Mouse (Mus musculus): ENCODE measurements around the gene 4931409K22Rik. TPM values are rescaled to one million over a fixed set of nuclear protein-coding genes. Genes with fewer than 3 reads are reported as not detected.

The 4931409K22Rik gene
- polyA plus RNA-seq, 1 experiment = not detected

GRCm38 (mm10) chr5:24595786-24596380 is 39.3 kb upstream of the 4931409K22Rik start:
- Histone ChIP-seq H3ac (ENCODE audit: control insufficient read depth, insufficient read length, low read depth) (no peak overlapping the region), H3K27me3 (ENCODE audit: control insufficient read depth, insufficient read depth, insufficient read length) (no peaks in the 10 kb centered on the region), H3K36me3 (ENCODE audit: control insufficient read depth, insufficient read depth) (peaks cover 31% of the 10 kb centered on the region), H3K4me3 (ENCODE audit: insufficient read depth, poor library complexity, severe bottlenecking) (no peak overlapping the region), H3K79me2 (ENCODE audit: control insufficient read depth, insufficient read depth) (peaks cover 17% of the 10 kb centered on the region), H3K79me3 (ENCODE audit: low read depth) (no peaks in the 10 kb centered on the region)
- TF ChIP-seq USF1 (IDR thresholded peaks at IDR 0.05; ENCODE audit: low read depth) (no peak), MYOG (IDR thresholded peaks at IDR 0.05; ENCODE audit: control insufficient read depth, extremely low read depth, insufficient read length) (no peak), FOSL1 (IDR thresholded peaks at IDR 0.05; ENCODE audit: insufficient read depth, low read length, poor library complexity, severe bottlenecking) (no peak), CEBPB (IDR thresholded peaks at IDR 0.05; ENCODE audit: low read depth) (no peak), MAX (IDR thresholded peaks at IDR 0.05) (no peak), CTCF (IDR thresholded peaks at IDR 0.05; ENCODE audit: control insufficient read depth, insufficient read depth, insufficient read length) (no peak), MYOD1 (IDR thresholded peaks at IDR 0.05; ENCODE audit: control insufficient read depth, insufficient read length, low read depth) (no peak)

GRCm38 (mm10) chr5:24595261-24595660 is 38.7 kb upstream of the 4931409K22Rik start:
- TF ChIP-seq MYOG (IDR thresholded peaks at IDR 0.05; ENCODE audit: control insufficient read depth, extremely low read depth, insufficient read length) (no peak), CEBPB (IDR thresholded peaks at IDR 0.05; ENCODE audit: low read depth) (no peak), CTCF (IDR thresholded peaks at IDR 0.05; ENCODE audit: control insufficient read depth, insufficient read depth, insufficient read length) (no peak), USF1 (IDR thresholded peaks at IDR 0.05; ENCODE audit: low read depth) (no peak), MAX (IDR thresholded peaks at IDR 0.05) (no peak), FOSL1 (IDR thresholded peaks at IDR 0.05; ENCODE audit: insufficient read depth, low read length, poor library complexity, severe bottlenecking) (no peak), MYOD1 (IDR thresholded peaks at IDR 0.05; ENCODE audit: control insufficient read depth, insufficient read length, low read depth) (no peak)
- no peaks in the 10 kb centered on the region for H3K79me3 ChIP-seq (ENCODE audit: low read depth)
- H3K4me3 ChIP-seq (ENCODE audit: insufficient read depth, poor library complexity, severe bottlenecking) = no peak overlapping the region
- no peak overlapping the region for H3ac ChIP-seq (ENCODE audit: control insufficient read depth, insufficient read length, low read depth)
- no peaks in the 10 kb centered on the region for H3K27me3 ChIP-seq (ENCODE audit: control insufficient read depth, insufficient read depth, insufficient read length)
- H3K36me3 ChIP-seq (ENCODE audit: control insufficient read depth, insufficient read depth) = peaks cover 32% of the 10 kb centered on the region
- H3K79me2 ChIP-seq (ENCODE audit: control insufficient read depth, insufficient read depth) = peaks cover 17% of the 10 kb centered on the region

GRCm38 (mm10) chr5:24594346-24594745 is 37.7 kb upstream of the 4931409K22Rik start:
- Histone ChIP-seq H3ac (ENCODE audit: control insufficient read depth, insufficient read length, low read depth) (no peak overlapping the region), H3K79me2 (ENCODE audit: control insufficient read depth, insufficient read depth) (peaks cover 23% of the 10 kb centered on the region), H3K27me3 (ENCODE audit: control insufficient read depth, insufficient read depth, insufficient read length) (no peaks in the 10 kb centered on the region), H3K36me3 (ENCODE audit: control insufficient read depth, insufficient read depth) (peaks cover 41% of the 10 kb centered on the region), H3K4me3 (ENCODE audit: insufficient read depth, poor library complexity, severe bottlenecking) (no peak overlapping the region), H3K79me3 (ENCODE audit: low read depth) (no peaks in the 10 kb centered on the region)
- TF ChIP-seq USF1 (IDR thresholded peaks at IDR 0.05; ENCODE audit: low read depth) (no peak), MYOD1 (IDR thresholded peaks at IDR 0.05; ENCODE audit: control insufficient read depth, insufficient read length, low read depth) (no peak), CEBPB (IDR thresholded peaks at IDR 0.05; ENCODE audit: low read depth) (no peak), CTCF (IDR thresholded peaks at IDR 0.05; ENCODE audit: control insufficient read depth, insufficient read depth, insufficient read length) (no peak), FOSL1 (IDR thresholded peaks at IDR 0.05; ENCODE audit: insufficient read depth, low read length, poor library complexity, severe bottlenecking) (no peak), MYOG (IDR thresholded peaks at IDR 0.05; ENCODE audit: control insufficient read depth, extremely low read depth, insufficient read length) (no peak), MAX (IDR thresholded peaks at IDR 0.05) (no peak)

- H3K36me3 ChIP-seq (ENCODE audit: control insufficient read depth, insufficient read depth) = peaks cover 44% of the 10 kb centered on the region
- H3ac ChIP-seq (ENCODE audit: control insufficient read depth, insufficient read length, low read depth) = no peak overlapping the region
- no peak overlapping the region for H3K4me3 ChIP-seq (ENCODE audit: insufficient read depth, poor library complexity, severe bottlenecking)
Observed at GRCm38 (mm10) chr5:24593928-24594327, 37.3 kb upstream of the 4931409K22Rik start.

GRCm38 (mm10) chr5:24593230-24593629 is 36.6 kb upstream of the 4931409K22Rik start:
- Histone ChIP-seq H3K36me3 (ENCODE audit: control insufficient read depth, insufficient read depth) (peaks cover 51% of the 10 kb centered on the region), H3K79me2 (ENCODE audit: control insufficient read depth, insufficient read depth) (peaks cover 25% of the 10 kb centered on the region), H3K79me3 (ENCODE audit: low read depth) (peaks cover 7% of the 10 kb centered on the region), H3K27me3 (ENCODE audit: control insufficient read depth, insufficient read depth, insufficient read length) (no peaks in the 10 kb centered on the region), H3ac (ENCODE audit: control insufficient read depth, insufficient read length, low read depth) (no peak overlapping the region), H3K4me3 (ENCODE audit: insufficient read depth, poor library complexity, severe bottlenecking) (no peak overlapping the region)
- no peak for TF ChIP-seq MAX (IDR thresholded peaks at IDR 0.05)
- TF ChIP-seq FOSL1 (IDR thresholded peaks at IDR 0.05; ENCODE audit: insufficient read depth, low read length, poor library complexity, severe bottlenecking) = no peak
- TF ChIP-seq CTCF (IDR thresholded peaks at IDR 0.05; ENCODE audit: control insufficient read depth, insufficient read depth, insufficient read length) = no peak
- TF ChIP-seq MYOG (IDR thresholded peaks at IDR 0.05; ENCODE audit: control insufficient read depth, extremely low read depth, insufficient read length) = no peak
- no peak for TF ChIP-seq CEBPB (IDR thresholded peaks at IDR 0.05; ENCODE audit: low read depth)
- no peak for TF ChIP-seq MYOD1 (IDR thresholded peaks at IDR 0.05; ENCODE audit: control insufficient read depth, insufficient read length, low read depth)
- no peak for TF ChIP-seq USF1 (IDR thresholded peaks at IDR 0.05; ENCODE audit: low read depth)

More at GRCm38 (mm10) chr5:24593928-24594327, 37.3 kb upstream of the 4931409K22Rik start:
- TF ChIP-seq FOSL1 (IDR thresholded peaks at IDR 0.05; ENCODE audit: insufficient read depth, low read length, poor library complexity, severe bottlenecking) (no peak), USF1 (IDR thresholded peaks at IDR 0.05; ENCODE audit: low read depth) (no peak), MAX (IDR thresholded peaks at IDR 0.05) (no peak), CEBPB (IDR thresholded peaks at IDR 0.05; ENCODE audit: low read depth) (no peak), CTCF (IDR thresholded peaks at IDR 0.05; ENCODE audit: control insufficient read depth, insufficient read depth, insufficient read length) (no peak), MYOG (IDR thresholded peaks at IDR 0.05; ENCODE audit: control insufficient read depth, extremely low read depth, insufficient read length) (no peak), MYOD1 (IDR thresholded peaks at IDR 0.05; ENCODE audit: control insufficient read depth, insufficient read length, low read depth) (no peak)
- Histone ChIP-seq H3K79me3 (ENCODE audit: low read depth) (peaks cover 2% of the 10 kb centered on the region), H3K79me2 (ENCODE audit: control insufficient read depth, insufficient read depth) (peaks cover 23% of the 10 kb centered on the region), H3K27me3 (ENCODE audit: control insufficient read depth, insufficient read depth, insufficient read length) (no peaks in the 10 kb centered on the region)
